Mouse (Mus musculus): ENCODE results near the gene Hipk2. TPM values are rescaled to one million over a fixed set of nuclear protein-coding genes. Genes with fewer than 3 reads are reported as not detected.

Gene Hipk2
- polyA plus RNA-seq, 1 experiment from 2014 or later, result 27.4 TPM

DNA sequence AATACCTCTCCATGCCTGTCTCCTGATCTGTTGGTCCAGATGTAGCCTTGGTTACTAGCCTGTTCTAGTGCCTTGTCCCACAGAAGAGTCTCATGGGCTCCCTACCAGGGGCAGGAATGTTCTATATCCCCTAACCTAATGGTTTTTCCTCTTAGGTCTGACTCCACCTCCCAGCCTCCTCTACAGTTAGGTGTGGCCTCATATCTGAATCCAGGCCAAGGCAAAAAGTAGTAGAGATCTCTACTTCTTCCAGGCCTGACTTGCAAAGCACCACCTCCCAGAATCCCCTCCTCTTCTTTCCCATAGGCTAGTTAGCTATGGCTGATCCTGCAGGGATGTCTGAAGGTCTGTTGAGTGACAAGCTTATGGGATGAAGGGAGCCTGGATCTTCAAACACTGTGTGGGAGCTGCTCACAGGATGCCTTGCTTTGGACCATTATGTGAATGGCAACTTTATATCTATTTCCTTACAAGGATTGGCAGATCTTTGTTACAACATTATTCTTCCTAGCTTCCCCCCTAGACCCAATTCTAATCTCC is 36.2 kb upstream of the Hipk2 start:
- no peak overlapping the region for H3K4me3 ChIP-seq (ENCODE audit: low read depth, low read length)
- DNase-seq (ENCODE audit: low spot score) (no peak), ATAC-seq (replicated peaks; ENCODE audit: low FRiP score) (peak; percentile 20)
- H3K9ac ChIP-seq (ENCODE audit: low read depth, low read length), result peak overlapping the region; percentile 11; the same call in 1 of the 2 replicates
- peaks cover 59% of the 10 kb centered on the region for H3K4me1 ChIP-seq (replicated peaks; ENCODE audit: control insufficient read depth, insufficient read depth, low read length)
- H3K36me3 ChIP-seq (ENCODE audit: control insufficient read depth, insufficient read depth, low read length), result no peaks in the 10 kb centered on the region
- no peak overlapping the region for H3K4me2 ChIP-seq
- H3K27me3 ChIP-seq (replicated peaks; ENCODE audit: control insufficient read depth, insufficient read depth, low read length), result 0 out of 2 replicates have a peak, but pooled peaks cover 2% of the 10 kb centered on the region
- H3K27ac ChIP-seq (ENCODE audit: low read depth, low read length), result peak overlapping the region; percentile 85
- H3K9me3 ChIP-seq (ENCODE audit: control insufficient read depth, low read length), result no peaks in the 10 kb centered on the region

DNA sequence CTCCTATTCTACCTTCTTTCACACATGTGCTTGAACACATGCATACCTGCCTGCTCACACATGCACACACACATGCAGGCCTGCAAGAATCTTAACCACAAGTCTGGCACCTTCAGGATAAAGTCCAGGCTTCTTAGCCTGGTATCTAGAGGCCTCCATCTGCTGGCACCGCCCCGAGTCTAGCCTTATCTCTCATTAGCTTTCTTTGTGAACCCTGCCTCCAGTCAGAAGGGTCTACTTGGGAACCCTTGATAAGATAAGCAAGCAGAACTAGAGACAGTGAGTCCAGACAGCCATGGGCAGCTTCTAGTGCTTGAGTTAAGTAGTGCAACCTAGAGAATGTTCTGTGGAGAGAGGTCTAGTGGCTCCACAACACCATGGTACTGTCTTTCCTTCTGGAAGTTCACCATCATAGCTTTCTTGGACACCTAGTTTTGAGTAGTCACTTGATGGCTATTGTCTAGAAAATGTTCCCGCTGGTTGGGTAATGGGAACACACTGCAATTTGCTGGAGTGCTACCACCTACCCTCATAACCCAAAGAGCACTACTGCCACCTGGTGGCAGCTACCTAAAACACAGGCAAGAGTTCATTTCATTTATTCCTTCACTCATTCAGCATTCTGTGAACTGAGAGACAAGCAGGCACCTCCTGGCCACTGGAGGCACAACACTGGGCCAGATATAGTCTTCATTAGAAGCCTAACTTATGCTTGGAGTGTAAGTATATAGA is 35.0 kb upstream of the Hipk2 start:
- Histone ChIP-seq H3K4me1 (replicated peaks; ENCODE audit: control insufficient read depth, insufficient read depth, low read length) (peaks cover 50% of the 10 kb centered on the region), H3K9me3 (ENCODE audit: control insufficient read depth, low read length) (no peaks in the 10 kb centered on the region), H3K4me3 (ENCODE audit: low read depth, low read length) (no peak overlapping the region), H3K4me2 (peak overlapping the region; percentile 32), H3K27ac (ENCODE audit: low read depth, low read length) (peak overlapping the region; percentile 85), H3K27me3 (replicated peaks; ENCODE audit: control insufficient read depth, insufficient read depth, low read length) (0 out of 2 replicates have a peak, but pooled peaks cover 2% of the 10 kb centered on the region), H3K9ac (ENCODE audit: low read depth, low read length) (peak overlapping the region; percentile 21; the same call in 1 of the 2 replicates), H3K36me3 (ENCODE audit: control insufficient read depth, insufficient read depth, low read length) (no peaks in the 10 kb centered on the region)
- peak; percentile 73 for DNase-seq (ENCODE audit: low spot score)
- 13% methylated on average over 3 of the region's 3 CpGs for WGBS
- ATAC-seq (replicated peaks; ENCODE audit: low FRiP score), result peak; percentile 95

DNA sequence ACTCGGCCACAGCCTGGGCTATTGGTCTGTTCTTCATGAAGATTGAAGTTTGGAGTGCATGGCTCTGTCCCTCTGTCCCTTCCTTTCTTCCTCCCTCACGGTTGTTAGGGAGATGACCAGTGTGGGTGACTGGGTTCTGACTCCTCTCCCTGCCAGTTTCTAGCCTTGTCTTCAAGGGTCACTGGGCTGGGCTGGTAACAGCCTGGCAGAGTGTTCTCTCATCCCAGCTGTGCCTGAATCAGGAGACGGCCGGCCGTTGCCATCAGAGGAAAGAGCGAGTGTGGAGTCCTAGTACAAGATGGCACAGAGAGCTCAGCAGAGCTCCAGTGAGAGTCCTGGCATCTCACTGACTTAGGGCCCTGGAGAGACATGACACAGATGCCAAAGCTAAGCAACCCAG is 32.4 kb upstream of the Hipk2 start:
- Histone ChIP-seq H3K27ac (ENCODE audit: low read depth, low read length) (no peak overlapping the region), H3K4me2 (no peak overlapping the region), H3K4me1 (replicated peaks; ENCODE audit: control insufficient read depth, insufficient read depth, low read length) (peaks cover 35% of the 10 kb centered on the region), H3K9me3 (ENCODE audit: control insufficient read depth, low read length) (no peaks in the 10 kb centered on the region), H3K36me3 (ENCODE audit: control insufficient read depth, insufficient read depth, low read length) (no peaks in the 10 kb centered on the region), H3K9ac (ENCODE audit: low read depth, low read length) (no peak overlapping the region), H3K27me3 (replicated peaks; ENCODE audit: control insufficient read depth, insufficient read depth, low read length) (no peaks in the 10 kb centered on the region), H3K4me3 (ENCODE audit: low read depth, low read length) (no peak overlapping the region)
- 81% methylated on average over 6 of the region's 6 CpGs for WGBS
- ATAC-seq (replicated peaks; ENCODE audit: low FRiP score) (no peak), DNase-seq (ENCODE audit: low spot score) (no peak)

DNA sequence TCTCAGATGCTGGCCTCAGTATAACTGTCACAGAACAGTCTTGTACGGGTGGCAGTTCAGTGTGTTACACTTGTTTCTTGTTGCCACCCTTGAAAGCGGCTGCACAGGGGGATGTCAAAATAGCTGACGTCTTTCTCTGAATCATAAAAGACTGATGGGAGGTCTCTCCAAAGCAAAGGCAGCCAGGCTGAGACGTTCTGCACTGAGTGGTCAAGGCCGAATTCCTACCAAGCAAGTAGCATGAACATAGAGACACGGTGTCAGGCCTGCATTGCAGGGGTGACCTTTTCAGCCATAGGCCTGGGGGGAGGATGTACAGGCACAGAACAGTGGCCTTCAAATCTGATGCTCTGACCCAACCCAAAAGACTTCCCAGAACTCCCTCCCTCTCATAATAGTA is 30.0 kb upstream of the Hipk2 start:
- peaks cover 35% of the 10 kb centered on the region for H3K4me1 ChIP-seq (replicated peaks; ENCODE audit: control insufficient read depth, insufficient read depth, low read length)
- no peak overlapping the region for H3K9ac ChIP-seq (ENCODE audit: low read depth, low read length)
- no peak overlapping the region for H3K27ac ChIP-seq (ENCODE audit: low read depth, low read length)
- DNase-seq (ENCODE audit: low spot score) (no peak), ATAC-seq (replicated peaks; ENCODE audit: low FRiP score) (no peak)
- H3K36me3 ChIP-seq (ENCODE audit: control insufficient read depth, insufficient read depth, low read length), result no peaks in the 10 kb centered on the region
- H3K9me3 ChIP-seq (ENCODE audit: control insufficient read depth, low read length), result no peaks in the 10 kb centered on the region
- no peak overlapping the region for H3K4me2 ChIP-seq
- no peak overlapping the region for H3K4me3 ChIP-seq (ENCODE audit: low read depth, low read length)
- no peaks in the 10 kb centered on the region for H3K27me3 ChIP-seq (replicated peaks; ENCODE audit: control insufficient read depth, insufficient read depth, low read length)
- WGBS, result 87% methylated on average over 6 of the region's 6 CpGs

DNA sequence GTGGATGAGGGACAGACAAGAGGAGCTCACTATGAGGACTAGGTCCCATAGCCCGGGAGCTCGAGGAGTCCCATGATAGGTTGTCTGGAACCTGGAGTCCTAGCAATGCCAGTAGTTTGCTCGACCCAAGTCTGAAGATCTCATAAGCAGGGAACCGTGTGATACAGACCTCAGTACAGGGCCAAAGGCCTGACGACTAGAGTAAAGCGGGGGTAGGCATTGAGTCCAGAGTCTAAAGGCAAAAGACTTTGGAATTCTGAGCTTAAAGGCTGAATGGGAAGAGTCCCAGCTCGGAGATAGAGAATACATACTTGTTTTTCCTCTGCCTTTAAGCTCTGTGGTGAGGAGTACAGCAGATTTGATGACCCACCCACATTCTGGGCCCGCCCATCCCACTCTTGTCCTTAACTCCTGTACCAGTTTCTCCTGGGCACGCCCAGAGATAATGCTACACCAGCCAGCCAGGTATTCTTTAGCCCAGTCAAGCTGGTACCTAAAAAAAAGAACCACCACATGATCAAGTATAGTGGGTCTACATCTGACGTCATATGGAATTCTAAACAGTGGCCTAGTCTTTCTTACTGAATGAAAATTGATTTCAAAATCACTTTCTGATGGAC is 27.0 kb upstream of the Hipk2 start:
- no peaks in the 10 kb centered on the region for H3K9me3 ChIP-seq (ENCODE audit: control insufficient read depth, low read length)
- no peaks in the 10 kb centered on the region for H3K36me3 ChIP-seq (ENCODE audit: control insufficient read depth, insufficient read depth, low read length)
- DNase-seq (ENCODE audit: low spot score) (no peak), ATAC-seq (replicated peaks; ENCODE audit: low FRiP score) (no peak)
- 84% methylated on average over 10 of the region's 10 CpGs for WGBS
- H3K27me3 ChIP-seq (replicated peaks; ENCODE audit: control insufficient read depth, insufficient read depth, low read length), result no peaks in the 10 kb centered on the region
- H3K4me1 ChIP-seq (replicated peaks; ENCODE audit: control insufficient read depth, insufficient read depth, low read length), result peaks cover 48% of the 10 kb centered on the region
- no peak overlapping the region for H3K27ac ChIP-seq (ENCODE audit: low read depth, low read length)
- no peak overlapping the region for H3K4me3 ChIP-seq (ENCODE audit: low read depth, low read length)
- H3K4me2 ChIP-seq, result no peak overlapping the region
- H3K9ac ChIP-seq (ENCODE audit: low read depth, low read length), result peak overlapping the region; percentile 9; the same call in 1 of the 2 replicates

DNA sequence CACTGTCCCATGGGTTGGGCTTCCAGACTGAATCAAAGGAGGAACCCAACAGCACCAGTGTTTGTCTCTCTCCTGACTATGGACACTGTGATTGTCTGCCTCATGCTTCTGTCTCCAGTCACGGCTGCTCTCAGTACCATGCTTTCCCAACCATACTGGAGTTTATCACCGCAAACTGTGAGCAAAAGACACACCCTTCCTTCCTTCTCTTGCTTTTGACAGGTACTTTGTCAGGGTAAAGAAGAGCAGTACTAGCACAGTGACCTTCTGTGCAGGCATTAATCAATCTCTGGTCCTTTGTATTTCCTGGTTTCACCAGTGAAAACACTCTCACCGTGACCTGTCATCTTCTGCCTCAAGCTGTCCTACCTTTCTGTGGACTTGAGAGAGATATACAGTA is 25.7 kb upstream of the Hipk2 start:
- Histone ChIP-seq H3K9ac (ENCODE audit: low read depth, low read length) (no peak overlapping the region), H3K27ac (ENCODE audit: low read depth, low read length) (peak overlapping the region; percentile 86; the same call in 1 of the 2 replicates), H3K9me3 (ENCODE audit: control insufficient read depth, low read length) (no peaks in the 10 kb centered on the region), H3K27me3 (replicated peaks; ENCODE audit: control insufficient read depth, insufficient read depth, low read length) (no peaks in the 10 kb centered on the region), H3K4me2 (peak overlapping the region; percentile 61), H3K4me1 (replicated peaks; ENCODE audit: control insufficient read depth, insufficient read depth, low read length) (peaks cover 54% of the 10 kb centered on the region), H3K36me3 (ENCODE audit: control insufficient read depth, insufficient read depth, low read length) (no peaks in the 10 kb centered on the region), H3K4me3 (ENCODE audit: low read depth, low read length) (no peak overlapping the region)
- no peak for DNase-seq (ENCODE audit: low spot score)
- WGBS, result 27% methylated on average over 3 of the region's 3 CpGs
- no peak for ATAC-seq (replicated peaks; ENCODE audit: low FRiP score)

DNA sequence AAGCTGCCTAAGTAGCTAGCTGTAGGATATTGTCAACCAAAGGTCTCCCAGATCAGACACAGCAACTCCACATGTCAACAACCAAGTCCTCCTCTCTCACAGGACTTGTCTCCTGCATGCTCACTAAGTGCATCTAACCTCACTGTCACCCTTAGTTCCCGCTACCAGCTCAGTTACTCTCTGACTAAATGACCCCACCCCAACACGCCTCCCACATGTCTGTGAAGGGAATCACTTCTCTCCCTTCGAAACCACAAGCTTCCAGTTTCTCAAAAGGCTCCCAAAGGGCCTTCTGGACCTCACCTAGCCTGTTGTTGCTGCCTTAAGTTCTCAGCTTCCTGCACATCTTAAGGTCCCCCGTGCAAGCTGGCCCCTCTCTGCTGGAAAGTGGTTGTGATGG is 25.2 kb upstream of the Hipk2 start:
- DNase-seq (ENCODE audit: low spot score) (no peak), ATAC-seq (replicated peaks; ENCODE audit: low FRiP score) (0 out of 2 replicates have a peak, but pooled peaks have one; percentile 25)
- peak overlapping the region; percentile 86 for H3K27ac ChIP-seq (ENCODE audit: low read depth, low read length)
- 0 out of 2 replicates have a peak overlapping the region, but pooled peaks have one; percentile 3 for H3K4me3 ChIP-seq (ENCODE audit: low read depth, low read length)
- H3K27me3 ChIP-seq (replicated peaks; ENCODE audit: control insufficient read depth, insufficient read depth, low read length), result no peaks in the 10 kb centered on the region
- no peaks in the 10 kb centered on the region for H3K36me3 ChIP-seq (ENCODE audit: control insufficient read depth, insufficient read depth, low read length)
- H3K4me2 ChIP-seq, result peak overlapping the region; percentile 61
- H3K9me3 ChIP-seq (ENCODE audit: control insufficient read depth, low read length), result no peaks in the 10 kb centered on the region
- peak overlapping the region; percentile 39 for H3K9ac ChIP-seq (ENCODE audit: low read depth, low read length)
- WGBS, result 53% methylated on average over 4 of the region's 4 CpGs
- H3K4me1 ChIP-seq (replicated peaks; ENCODE audit: control insufficient read depth, insufficient read depth, low read length), result peaks cover 57% of the 10 kb centered on the region

DNA sequence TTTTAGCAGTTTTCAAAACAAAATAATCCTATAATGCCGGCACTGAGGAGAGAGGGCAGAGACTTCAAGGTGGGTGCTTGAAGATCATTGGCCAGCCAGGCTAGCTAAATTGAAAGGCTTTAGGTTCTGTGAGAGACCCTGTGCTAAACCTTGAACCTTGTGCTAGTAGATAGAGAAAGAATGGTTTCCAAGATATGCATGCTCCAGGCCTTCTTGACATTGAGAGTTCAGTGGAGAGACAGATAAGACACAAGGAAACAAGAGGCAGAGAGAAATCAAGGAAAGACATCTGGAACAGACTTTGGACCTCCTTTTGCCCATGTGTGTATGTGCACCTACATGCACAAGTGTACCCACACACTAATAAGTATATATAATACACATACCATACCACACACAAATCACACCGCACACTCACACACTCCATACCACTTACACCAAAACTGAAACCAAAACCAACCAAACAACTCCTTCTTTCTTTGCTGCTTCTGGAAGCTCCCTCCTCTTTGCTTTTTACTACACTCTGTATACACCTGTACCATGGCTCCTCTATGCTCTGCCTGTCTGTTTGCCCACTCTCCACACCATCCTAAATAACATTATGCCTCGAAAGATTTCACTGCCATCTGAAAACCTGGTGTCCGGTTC is 24.6 kb upstream of the Hipk2 start:
- Histone ChIP-seq H3K27me3 (replicated peaks; ENCODE audit: control insufficient read depth, insufficient read depth, low read length) (no peaks in the 10 kb centered on the region), H3K4me3 (ENCODE audit: low read depth, low read length) (peak overlapping the region; percentile 6), H3K4me2 (peak overlapping the region; percentile 61), H3K9me3 (ENCODE audit: control insufficient read depth, low read length) (no peaks in the 10 kb centered on the region), H3K4me1 (replicated peaks; ENCODE audit: control insufficient read depth, insufficient read depth, low read length) (peaks cover 58% of the 10 kb centered on the region), H3K27ac (ENCODE audit: low read depth, low read length) (peak overlapping the region; percentile 86), H3K9ac (ENCODE audit: low read depth, low read length) (peak overlapping the region; percentile 39), H3K36me3 (ENCODE audit: control insufficient read depth, insufficient read depth, low read length) (no peaks in the 10 kb centered on the region)
- WGBS, result 61% methylated on average over 4 of the region's 4 CpGs
- no peak for DNase-seq (ENCODE audit: low spot score)
- peak; percentile 94 for ATAC-seq (replicated peaks; ENCODE audit: low FRiP score)
